Mouse (Mus musculus) megakaryocyte, embryonic 14.5 days (primary cell): ENCODE measurements around the gene Acads.

ENCODE experiments used
- FLI1 ChIP-seq: IDR thresholded peaks from 2 replicates; pipeline ENCODE4 v1.6.1; 2012; ENCODE audit warnings: low read length, inconsistent platforms, mixed read lengths
- GATA1 ChIP-seq: IDR thresholded peaks from 3 replicates; pipeline ENCODE4 v1.6.1; 2012; ENCODE audit warnings: mixed read lengths, low read length, inconsistent platforms, borderline replicate concordance

GRCm38 (mm10) chr5:115102231-115102630, 16.9 kb downstream of the Acads start:
- TF ChIP-seq GATA1 (no peak), FLI1 (no peak)
